Mouse (Mus musculus): ENCODE results near the gene Slit3.

GRCm38 (mm10) chr11:35194826-35195225 lies 73.8 kb downstream of the Slit3 start:
- TF ChIP-seq CTCF (IDR thresholded peaks at IDR 0.05; ENCODE audit: borderline replicate concordance, control insufficient read depth, extremely low read depth, insufficient read depth, low read length, poor library complexity), result no peak
- TF ChIP-seq POLR2A (IDR thresholded peaks at IDR 0.05; ENCODE audit: control insufficient read depth, extremely low read depth, insufficient read depth, low read length, poor library complexity), result no peak

Measured in thymus, adult 2 months (tissue).